Comparison of ENCODE assay signal across 11 mouse cellular contexts in the genomic region with DNA sequence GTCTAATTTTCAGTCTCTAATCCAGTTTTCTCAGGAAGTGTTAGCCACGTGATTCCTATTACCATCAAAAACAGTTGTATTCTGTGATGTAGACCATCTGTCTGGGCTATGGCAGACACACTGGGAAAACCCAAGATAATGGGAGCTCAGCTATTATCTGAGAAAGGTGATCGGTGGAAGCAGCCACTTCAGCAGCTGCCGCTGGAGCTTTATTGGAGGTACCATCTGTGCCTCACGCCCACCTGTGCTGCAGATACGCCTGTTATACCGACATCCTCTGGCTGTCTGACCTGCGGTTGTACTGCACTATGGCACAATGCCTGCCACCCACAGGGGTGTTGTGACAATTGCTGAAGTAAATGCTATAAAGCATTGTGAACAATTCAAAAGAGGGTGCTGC. TPM values are rescaled to one million over a fixed set of nuclear protein-coding genes. Genes with fewer than 3 reads are reported as not detected.
DNase-seq lines count a peak whose midpoint lies in the region; ATAC-seq and TF ChIP-seq lines count a peak whose summit lies in the region.
"Had no signal": no experiment of that assay in that cellular context is flagged by ENCODE, and none has a peak within 500 bp of the region (broad histone marks: within the 10 kb centered on the region; RNA-seq: fewer than 3 reads in every experiment).

No protein-coding gene starts in this region.

- peak; percentile 50 to 70 for DNase-seq in right cerebral cortex, adult 2 months (ENCODE audit: low spot score in 2 of 2)
- DNase-seq in right cerebral cortex, postnatal 4 days, result no peak
- peak; percentile 42 to 52 for DNase-seq in left cerebral cortex, adult 2 months (ENCODE audit: extremely low spot score in 1 of 2, low spot score in 2 of 2)
- DNase-seq in thymus, postnatal 4 days, result no peak
- DNase-seq in thymus, postnatal 25 days, result no peak
- no peak for DNase-seq in heart, postnatal 36 days
- DNase-seq: adrenal gland, postnatal 14 days; kidney, adult 11 months had no signal

- no peaks in the 10 kb centered on the region for H3K4me1 ChIP-seq in hindbrain, embryonic 12.5 days
- H3K4me1 ChIP-seq: liver, embryonic 12.5 days had no signal

- H3K4me2 ChIP-seq in hindbrain, embryonic 12.5 days (replicated peaks), result no peak overlapping the region
- H3K4me2 ChIP-seq: liver, embryonic 12.5 days had no signal

- intact Hi-C loops in left cerebral cortex, adult 2 months (cut with DNase I), result loop anchor here (5.0 kb wide), 1 partner anchor 73 kb away; no protein-coding TSS in a partner anchor
- intact Hi-C loops in heart, postnatal 36 days (cut with DNase I), result no loop called here

- no peak overlapping the region for H3K27ac ChIP-seq in hindbrain, embryonic 12.5 days
- H3K27ac ChIP-seq in left cerebral cortex, adult 2 months, result no peak overlapping the region
- H3K27ac ChIP-seq: liver, embryonic 12.5 days had no signal

- 0 out of 2 replicates have a peak, but pooled peaks have one; percentile 22 for ATAC-seq in hindbrain, embryonic 12.5 days (ENCODE audit: low FRiP score)
- ATAC-seq: liver, embryonic 12.5 days had no signal

- WGBS in hindbrain, embryonic 12.5 days, result 54% methylated on average over 7 of the region's 7 CpGs

- H3K9me3 ChIP-seq in hindbrain, embryonic 12.5 days (replicated peaks), result no peaks in the 10 kb centered on the region
- H3K9me3 ChIP-seq: G1E; liver, embryonic 12.5 days had no signal

- no peaks in the 10 kb centered on the region for H3K36me3 ChIP-seq in hindbrain, embryonic 12.5 days
- H3K36me3 ChIP-seq: G1E; liver, embryonic 12.5 days had no signal

- no peak overlapping the region for H3K9ac ChIP-seq in hindbrain, embryonic 12.5 days
- H3K9ac ChIP-seq: liver, embryonic 12.5 days had no signal

- H3K4me3 ChIP-seq in hindbrain, embryonic 12.5 days, result no peak overlapping the region
- no peak overlapping the region for H3K4me3 ChIP-seq in left cerebral cortex, adult 2 months
- H3K4me3 ChIP-seq: liver, embryonic 12.5 days had no signal

- no peak for TF ChIP-seq CTCF in left cerebral cortex, adult 2 months (IDR thresholded peaks at IDR 0.05)

- no peaks in the 10 kb centered on the region for H3K27me3 ChIP-seq in hindbrain, embryonic 12.5 days
- H3K27me3 ChIP-seq: liver, embryonic 12.5 days had no signal

RNA-seq across cellular contexts. Expression of a gene that starts 23.7 kb away (rescaled TPM):
- 12.2 and 12.5 TPM in 2 replicates for polyA plus RNA-seq in hindbrain, embryonic 12.5 days (2016; fragmentation: Nextera tagmentation; extraction: Ambion mirVana)
- 10 to 100 TPM; 35.3 to 39.2 TPM for total RNA-seq in left cerebral cortex, adult 2 months (2021)
- 10 to 100 TPM; 20.2 to 27.4 TPM for total RNA-seq in heart, postnatal 36 days (2021)

Comparison
In these comparisons a context has a peak if more than half of its experiments do, and no peak if none do; other contexts are left out.
1. DNase-seq: peak in right cerebral cortex, adult 2 months (2 of 2) and left cerebral cortex, adult 2 months (2 of 2); none in right cerebral cortex, postnatal 4 days (single experiment), thymus, postnatal 4 days (single experiment), thymus, postnatal 25 days (single experiment) and heart, postnatal 36 days (0 of 2).